Mouse (Mus musculus): Measurements from ENCODE around the gene Elovl5. TPM values are rescaled to one million over a fixed set of nuclear protein-coding genes. Genes with fewer than 3 reads are reported as not detected.

Elovl5 gene
- polyA plus RNA-seq, 1 experiment from 2014 or later: 19.2 TPM

- no peak overlapping the region for H3K27ac ChIP-seq (ENCODE audit: low read length)
- WGBS (ENCODE audit: insufficient replicate concordance): 21% methylated on average over 5 of the region's 5 CpGs
These were observed 93.0 kb downstream of the Elovl5 start for GRCm38 (mm10) chr9:78010187-78010586.

GRCm38 (mm10) chr9:78010707-78011106, 93.5 kb downstream of the Elovl5 start:
- ATAC-seq (ENCODE audit: low read depth): no peak
- H3K9ac ChIP-seq (ENCODE audit: low read depth, low read length): no peak overlapping the region
- H3K4me3 ChIP-seq (ENCODE audit: low read depth, low read length): no peak overlapping the region
- H3K36me3 ChIP-seq (ENCODE audit: control insufficient read depth, insufficient read depth): no peaks in the 10 kb centered on the region
- 43% methylated on average over 10 of the region's 10 CpGs for WGBS (ENCODE audit: insufficient replicate concordance)
- H3K4me1 ChIP-seq (ENCODE audit: control insufficient read depth, low read depth, low read length): peaks cover 5% of the 10 kb centered on the region
- H3K9me3 ChIP-seq (replicated peaks; ENCODE audit: control insufficient read depth, low read length): no peaks in the 10 kb centered on the region
- H3K4me2 ChIP-seq (ENCODE audit: low read depth, low read length): no peak overlapping the region
- H3K27ac ChIP-seq (ENCODE audit: low read length): no peak overlapping the region
- H3K27me3 ChIP-seq (ENCODE audit: control insufficient read depth, insufficient read depth, low read depth, low read length): no peaks in the 10 kb centered on the region

More at GRCm38 (mm10) chr9:78010187-78010586, 93.0 kb downstream of the Elovl5 start:
- Histone ChIP-seq H3K4me2 (ENCODE audit: low read depth, low read length) (no peak overlapping the region), H3K36me3 (ENCODE audit: control insufficient read depth, insufficient read depth) (no peaks in the 10 kb centered on the region), H3K9ac (ENCODE audit: low read depth, low read length) (no peak overlapping the region), H3K9me3 (replicated peaks; ENCODE audit: control insufficient read depth, low read length) (no peaks in the 10 kb centered on the region), H3K4me1 (ENCODE audit: control insufficient read depth, low read depth, low read length) (peaks cover 5% of the 10 kb centered on the region), H3K27me3 (ENCODE audit: control insufficient read depth, insufficient read depth, low read depth, low read length) (no peaks in the 10 kb centered on the region), H3K4me3 (ENCODE audit: low read depth, low read length) (no peak overlapping the region)
- ATAC-seq (ENCODE audit: low read depth): no peak

- no peaks in the 10 kb centered on the region for H3K9me3 ChIP-seq (replicated peaks; ENCODE audit: control insufficient read depth, low read length)
- no peaks in the 10 kb centered on the region for H3K4me1 ChIP-seq (ENCODE audit: control insufficient read depth, low read depth, low read length)
- H3K27ac ChIP-seq (ENCODE audit: low read length): no peak overlapping the region
- H3K27me3 ChIP-seq (ENCODE audit: control insufficient read depth, insufficient read depth, low read depth, low read length): no peaks in the 10 kb centered on the region
- H3K36me3 ChIP-seq (ENCODE audit: control insufficient read depth, insufficient read depth): no peaks in the 10 kb centered on the region
- WGBS (ENCODE audit: insufficient replicate concordance): 57% methylated on average over 4 of the region's 4 CpGs
- no peak for ATAC-seq (ENCODE audit: low read depth)
- no peak overlapping the region for H3K4me2 ChIP-seq (ENCODE audit: low read depth, low read length)
- H3K9ac ChIP-seq (ENCODE audit: low read depth, low read length): no peak overlapping the region
- H3K4me3 ChIP-seq (ENCODE audit: low read depth, low read length): no peak overlapping the region
These were observed 94.9 kb downstream of the Elovl5 start for GRCm38 (mm10) chr9:78012066-78012465.

- no peak overlapping the region for H3K4me2 ChIP-seq (ENCODE audit: low read depth, low read length)
- no peak for ATAC-seq (ENCODE audit: low read depth)
- H3K4me1 ChIP-seq (ENCODE audit: control insufficient read depth, low read depth, low read length): no peaks in the 10 kb centered on the region
- no peak overlapping the region for H3K27ac ChIP-seq (ENCODE audit: low read length)
- H3K4me3 ChIP-seq (ENCODE audit: low read depth, low read length): no peak overlapping the region
- no peaks in the 10 kb centered on the region for H3K36me3 ChIP-seq (ENCODE audit: control insufficient read depth, insufficient read depth)
- no peak overlapping the region for H3K9ac ChIP-seq (ENCODE audit: low read depth, low read length)
- H3K9me3 ChIP-seq (replicated peaks; ENCODE audit: control insufficient read depth, low read length): no peaks in the 10 kb centered on the region
- no peaks in the 10 kb centered on the region for H3K27me3 ChIP-seq (ENCODE audit: control insufficient read depth, insufficient read depth, low read depth, low read length)
- 51% methylated on average over 5 of the region's 5 CpGs for WGBS (ENCODE audit: insufficient replicate concordance)
These were observed 95.5 kb downstream of the Elovl5 start for GRCm38 (mm10) chr9:78012681-78013080.

GRCm38 (mm10) chr9:78013813-78014212, 96.6 kb downstream of the Elovl5 start:
- ATAC-seq (ENCODE audit: low read depth): no peak
- no peak overlapping the region for H3K9ac ChIP-seq (ENCODE audit: low read depth, low read length)

GRCm38 (mm10) chr9:78015816-78016215, 98.7 kb downstream of the Elovl5 start:
- Histone ChIP-seq H3K9ac (ENCODE audit: low read depth, low read length) (no peak overlapping the region), H3K9me3 (replicated peaks; ENCODE audit: control insufficient read depth, low read length) (no peaks in the 10 kb centered on the region), H3K4me3 (ENCODE audit: low read depth, low read length) (no peak overlapping the region), H3K4me2 (ENCODE audit: low read depth, low read length) (no peak overlapping the region), H3K4me1 (ENCODE audit: control insufficient read depth, low read depth, low read length) (no peaks in the 10 kb centered on the region), H3K27me3 (ENCODE audit: control insufficient read depth, insufficient read depth, low read depth, low read length) (no peaks in the 10 kb centered on the region), H3K36me3 (ENCODE audit: control insufficient read depth, insufficient read depth) (no peaks in the 10 kb centered on the region), H3K27ac (ENCODE audit: low read length) (no peak overlapping the region)
- WGBS (ENCODE audit: insufficient replicate concordance): 55% methylated on average over 7 of the region's 7 CpGs
- ATAC-seq (ENCODE audit: low read depth): no peak

More at GRCm38 (mm10) chr9:78013813-78014212, 96.6 kb downstream of the Elovl5 start:
- H3K4me3 ChIP-seq (ENCODE audit: low read depth, low read length): no peak overlapping the region
- H3K9me3 ChIP-seq (replicated peaks; ENCODE audit: control insufficient read depth, low read length): no peaks in the 10 kb centered on the region
- WGBS (ENCODE audit: insufficient replicate concordance): 19% methylated on average over 1 of the region's 1 CpGs
- H3K4me2 ChIP-seq (ENCODE audit: low read depth, low read length): no peak overlapping the region
- no peaks in the 10 kb centered on the region for H3K4me1 ChIP-seq (ENCODE audit: control insufficient read depth, low read depth, low read length)
- H3K36me3 ChIP-seq (ENCODE audit: control insufficient read depth, insufficient read depth): no peaks in the 10 kb centered on the region
- no peak overlapping the region for H3K27ac ChIP-seq (ENCODE audit: low read length)
- H3K27me3 ChIP-seq (ENCODE audit: control insufficient read depth, insufficient read depth, low read depth, low read length): no peaks in the 10 kb centered on the region

- no peak for ATAC-seq (ENCODE audit: low read depth)
- Histone ChIP-seq H3K9ac (ENCODE audit: low read depth, low read length) (no peak overlapping the region), H3K9me3 (replicated peaks; ENCODE audit: control insufficient read depth, low read length) (no peaks in the 10 kb centered on the region), H3K4me3 (ENCODE audit: low read depth, low read length) (no peak overlapping the region), H3K4me1 (ENCODE audit: control insufficient read depth, low read depth, low read length) (no peaks in the 10 kb centered on the region; the same call in 1 of the 2 replicates), H3K36me3 (ENCODE audit: control insufficient read depth, insufficient read depth) (no peaks in the 10 kb centered on the region), H3K27ac (ENCODE audit: low read length) (no peak overlapping the region), H3K4me2 (ENCODE audit: low read depth, low read length) (no peak overlapping the region), H3K27me3 (ENCODE audit: control insufficient read depth, insufficient read depth, low read depth, low read length) (no peaks in the 10 kb centered on the region)
- 62% methylated on average over 15 of the region's 15 CpGs for WGBS (ENCODE audit: insufficient replicate concordance)
These were observed 99.1 kb downstream of the Elovl5 start for GRCm38 (mm10) chr9:78016288-78016687.

- Histone ChIP-seq H3K27ac (ENCODE audit: low read length) (no peak overlapping the region), H3K9ac (ENCODE audit: low read depth, low read length) (no peak overlapping the region), H3K36me3 (ENCODE audit: control insufficient read depth, insufficient read depth) (no peaks in the 10 kb centered on the region), H3K9me3 (replicated peaks; ENCODE audit: control insufficient read depth, low read length) (no peaks in the 10 kb centered on the region), H3K4me2 (ENCODE audit: low read depth, low read length) (no peak overlapping the region), H3K4me1 (ENCODE audit: control insufficient read depth, low read depth, low read length) (peaks cover 6% of the 10 kb centered on the region), H3K4me3 (ENCODE audit: low read depth, low read length) (no peak overlapping the region), H3K27me3 (ENCODE audit: control insufficient read depth, insufficient read depth, low read depth, low read length) (no peaks in the 10 kb centered on the region)
- ATAC-seq (ENCODE audit: low read depth): no peak
- 39% methylated on average over 9 of the region's 9 CpGs for WGBS (ENCODE audit: insufficient replicate concordance)
These were observed 104.1 kb downstream of the Elovl5 start for GRCm38 (mm10) chr9:78021256-78021655.

GRCm38 (mm10) chr9:78022187-78022945, 105.2 kb downstream of the Elovl5 start:
- Histone ChIP-seq H3K27me3 (ENCODE audit: control insufficient read depth, insufficient read depth, low read depth, low read length) (no peaks in the 10 kb centered on the region), H3K4me3 (ENCODE audit: low read depth, low read length) (no peak overlapping the region), H3K4me1 (ENCODE audit: control insufficient read depth, low read depth, low read length) (peaks cover 6% of the 10 kb centered on the region), H3K9me3 (replicated peaks; ENCODE audit: control insufficient read depth, low read length) (no peaks in the 10 kb centered on the region), H3K36me3 (ENCODE audit: control insufficient read depth, insufficient read depth) (no peaks in the 10 kb centered on the region), H3K27ac (ENCODE audit: low read length) (peak overlapping the region; percentile 53; the same call in 1 of the 2 replicates), H3K9ac (ENCODE audit: low read depth, low read length) (no peak overlapping the region), H3K4me2 (ENCODE audit: low read depth, low read length) (no peak overlapping the region)
- ATAC-seq (ENCODE audit: low read depth): peak; percentile 56
- 41% methylated on average over 8 of the region's 8 CpGs for WGBS (ENCODE audit: insufficient replicate concordance)
